15 mouse cellular contexts compared by ENCODE assay signal in genomic region chr1:90740216-90741170, GRCm38 (mm10).
DNase-seq lines count a peak whose midpoint lies in the region; ATAC-seq and TF ChIP-seq lines count a peak whose summit lies in the region.
"Had no signal": no experiment of that assay in that cellular context is flagged by ENCODE, and none has a peak within 500 bp of the region (broad histone marks: within the 10 kb centered on the region; RNA-seq: fewer than 3 reads in every experiment).

No protein-coding gene starts in this region.

- H3K27ac ChIP-seq in gastrocnemius, adult 2 months = peak overlapping the region; percentile 72
- peak overlapping the region; percentile 27 for H3K27ac ChIP-seq in limb, embryonic 15.5 days
- H3K27ac ChIP-seq: heart, adult 2 months; intestine, embryonic 15.5 days; liver, embryonic 13.5 days; midbrain, embryonic 12.5 days had no signal

- WGBS in limb, embryonic 15.5 days = 74% methylated on average over 11 of the region's 11 CpGs

- no peak for ATAC-seq in limb, embryonic 15.5 days (ENCODE audit: insufficient number of reproducible peaks, low FRiP score, low TSS enrichment, low read depth)
- ATAC-seq: intestine, embryonic 15.5 days had no signal

- no peak for TF ChIP-seq CTCF in gastrocnemius, adult 2 months (IDR thresholded peaks at IDR 0.05)

- intact Hi-C loops in gastrocnemius, adult 2 months (cut with DNase I) = no loop called here

- DNase-seq in gastrocnemius, adult 2 months = no peak
- DNase-seq in gastrocnemius, postnatal 10 days = no peak
- peak; percentile 16 for DNase-seq in adrenal gland, postnatal 25 days
- DNase-seq in thymus, postnatal 4 days = peak; percentile 76
- DNase-seq in embryo, embryonic 10 days (ENCODE audit: low spot score) = no peak
- DNase-seq in lung, postnatal 14 days = no peak
- no peak for DNase-seq in retina, postnatal 1 day
- DNase-seq: cerebellum, adult 9-10 months; heart, adult 2 months; heart, postnatal 14 days; kidney, postnatal 25 days; liver, embryonic 13.5 days had no signal

- no peaks in the 10 kb centered on the region for H3K27me3 ChIP-seq in limb, embryonic 15.5 days
- H3K27me3 ChIP-seq: intestine, embryonic 15.5 days; liver, embryonic 13.5 days; midbrain, embryonic 12.5 days had no signal

- no peak overlapping the region for H3K4me3 ChIP-seq in gastrocnemius, adult 2 months
- no peak overlapping the region for H3K4me3 ChIP-seq in limb, embryonic 15.5 days
- H3K4me3 ChIP-seq: heart, adult 2 months; intestine, embryonic 15.5 days; liver, embryonic 13.5 days; midbrain, embryonic 12.5 days had no signal

- no peak overlapping the region for H3K9ac ChIP-seq in limb, embryonic 15.5 days
- H3K9ac ChIP-seq: intestine, embryonic 15.5 days; liver, embryonic 13.5 days; midbrain, embryonic 12.5 days had no signal

- peaks cover 37% of the 10 kb centered on the region for H3K4me1 ChIP-seq in limb, embryonic 15.5 days
- H3K4me1 ChIP-seq: liver, embryonic 13.5 days had no signal

- H3K9me3 ChIP-seq in limb, embryonic 15.5 days = no peaks in the 10 kb centered on the region
- H3K9me3 ChIP-seq: intestine, embryonic 15.5 days; liver, embryonic 13.5 days; midbrain, embryonic 12.5 days had no signal

- H3K36me3 ChIP-seq in limb, embryonic 15.5 days = no peaks in the 10 kb centered on the region
- H3K36me3 ChIP-seq: intestine, embryonic 15.5 days; liver, embryonic 13.5 days; midbrain, embryonic 12.5 days had no signal

- H3K4me2 ChIP-seq in limb, embryonic 15.5 days = no peak overlapping the region
- H3K4me2 ChIP-seq: intestine, embryonic 15.5 days; liver, embryonic 13.5 days; midbrain, embryonic 12.5 days had no signal

Comparison
In these comparisons a context has a peak if more than half of its experiments do, and no peak if none do; other contexts are left out.
1. DNase-seq: peak in adrenal gland, postnatal 25 days (single experiment) and thymus, postnatal 4 days (single experiment); none in gastrocnemius, adult 2 months (single experiment), gastrocnemius, postnatal 10 days (single experiment), embryo, embryonic 10 days (single experiment), lung, postnatal 14 days (single experiment) and retina, postnatal 1 day (single experiment).